Mouse (Mus musculus) adrenal gland, postnatal 4 days (tissue): ENCODE measurements around the gene Ugp2. TPM values are rescaled to one million over a fixed set of nuclear protein-coding genes. Genes with fewer than 3 reads are reported as not detected.

Experiments
- microRNA-seq: library from miRNA; unstranded; fragments of <30 nt; microRNA quantifications from one replicate; pipeline ENCODE4 v1.2.0, GENCODE M21; 2021
- total RNA-seq, 2 experiments: library from RNA; stranded (reverse); gene quantifications; 2 replicates each; pipeline ENCODE4 v1.2.3; 2021

Ugp2 gene
- total RNA-seq, 2 experiments from 2014 or later = 78.2 to 83.7 TPM

Small RNA genes within 50 kb of the gene (microRNA-seq; reads per million reads assigned to microRNA genes)
- gene Mir1933 = not detected

Other genes with a start within 250 kb of the Ugp2 start
- 10 to 100 TPM; 41.5 to 42.7 TPM for gene Vps54, start 131.9 kb downstream of the Ugp2 start, total RNA-seq
- gene Wdpcp, start 201.0 kb upstream of the Ugp2 start, total RNA-seq = 10 to 100 TPM; 11.9 to 12.0 TPM
- 100 to 1,000 TPM; 431 to 447 TPM for gene Mdh1, start 201.2 kb upstream of the Ugp2 start, total RNA-seq